Mouse (Mus musculus) heart, postnatal 0 days (tissue): ENCODE results near the gene Sqstm1. TPM values are rescaled to one million over a fixed set of nuclear protein-coding genes. Genes with fewer than 3 reads are reported as not detected.

Experiments used
- ATAC-seq: fragments of 200-750 bp; cut with Nextera tagmentation; 2 replicates; pipeline ENCODE4 v1.8.0; 2017; ENCODE audit warnings: low read depth, moderate number of reproducible peaks, moderate library complexity; ENCODE audit not compliant: insufficient read depth
- DNase-seq: peaks from one replicate; pipeline ENCODE4 v3.0.0-alpha.2; 2016; ENCODE audit warnings: low spot score
- H3K27ac ChIP-seq: fragments of 300-500 bp; sonication (generic); 2 replicates; pipeline ENCODE4 v1.5.1; 2014; ENCODE audit warnings: low read depth, mild to moderate bottlenecking
- H3K27me3 ChIP-seq: fragments of 300-500 bp; sonication (generic); 2 replicates; pipeline ENCODE4 v1.6.1; 2014; ENCODE audit warnings: low read length, mixed read lengths; ENCODE audit not compliant: control insufficient read depth, insufficient read depth
- H3K36me3 ChIP-seq: fragments of 300-500 bp; sonication (generic); replicated peaks from 2 replicates; pipeline ENCODE4 v1.6.1; 2014; ENCODE audit warnings: low read length, mixed read lengths; ENCODE audit not compliant: control insufficient read depth, insufficient read depth
- H3K4me1 ChIP-seq: fragments of 300-500 bp; sonication (generic); 2 replicates; pipeline ENCODE4 v1.6.1; 2014; ENCODE audit warnings: antibody characterized with exemption; ENCODE audit not compliant: control insufficient read depth, insufficient read depth
- H3K4me2 ChIP-seq: fragments of 300-500 bp; sonication (generic); 2 replicates; pipeline ENCODE4 v1.6.1; 2014; ENCODE audit warnings: low read depth, mild to moderate bottlenecking, low read length, moderate library complexity
- H3K4me3 ChIP-seq: fragments of 300-500 bp; sonication (generic); 2 replicates; pipeline ENCODE4 v1.5.1; 2014; ENCODE audit warnings: low read depth, low read length
- H3K9ac ChIP-seq: fragments of 300-500 bp; sonication (generic); replicated peaks from 2 replicates; pipeline ENCODE4 v1.6.1; 2014; ENCODE audit warnings: low read depth, low read length, mixed read lengths
- H3K9me3 ChIP-seq: fragments of 300-500 bp; sonication (generic); replicated peaks from 2 replicates; pipeline ENCODE4 v1.6.1; 2016; ENCODE audit warnings: low read length; ENCODE audit not compliant: control insufficient read depth
- CTCF ChIP-seq: IDR thresholded peaks from 2 replicates; pipeline ENCODE4 v1.5.1; 2016; ENCODE audit warnings: antibody characterized with exemption, control low read depth, low read depth
- EP300 ChIP-seq: IDR thresholded peaks from 2 replicates; pipeline ENCODE4 v1.6.1; 2016; ENCODE audit warnings: antibody characterized with exemption, low read depth
- WGBS: fragments of 180-500 bp; shearing (Covaris S2); extraction: QIAGEN DNeasy Blood & Tissue Kit; methylation state at CpG from one replicate; pipeline ENCODE4 v1.1.7; 2014; 5-methylcytosine and 5-hydroxymethylcytosine counted together
- polyA plus RNA-seq: library from polyadenylated mRNA; unstranded; fragments of >200 nt; fragmentation: Nextera tagmentation; extraction: Ambion mirVana; gene quantifications from 2 replicates; pipeline ENCODE4 v1.2.1, GENCODE M21; 2015
- total RNA-seq: library from RNA; depleted of rRNA; stranded (reverse); fragments of >200 nt; gene quantifications from 2 replicates; pipeline ENCODE4 v1.2.3, GENCODE M21; 2014; ENCODE audit warnings: low replicate concordance

Gene Sqstm1
- total and polyA plus RNA-seq, 2 experiments from 2014 or later, result 244 to 249 TPM

DNA sequence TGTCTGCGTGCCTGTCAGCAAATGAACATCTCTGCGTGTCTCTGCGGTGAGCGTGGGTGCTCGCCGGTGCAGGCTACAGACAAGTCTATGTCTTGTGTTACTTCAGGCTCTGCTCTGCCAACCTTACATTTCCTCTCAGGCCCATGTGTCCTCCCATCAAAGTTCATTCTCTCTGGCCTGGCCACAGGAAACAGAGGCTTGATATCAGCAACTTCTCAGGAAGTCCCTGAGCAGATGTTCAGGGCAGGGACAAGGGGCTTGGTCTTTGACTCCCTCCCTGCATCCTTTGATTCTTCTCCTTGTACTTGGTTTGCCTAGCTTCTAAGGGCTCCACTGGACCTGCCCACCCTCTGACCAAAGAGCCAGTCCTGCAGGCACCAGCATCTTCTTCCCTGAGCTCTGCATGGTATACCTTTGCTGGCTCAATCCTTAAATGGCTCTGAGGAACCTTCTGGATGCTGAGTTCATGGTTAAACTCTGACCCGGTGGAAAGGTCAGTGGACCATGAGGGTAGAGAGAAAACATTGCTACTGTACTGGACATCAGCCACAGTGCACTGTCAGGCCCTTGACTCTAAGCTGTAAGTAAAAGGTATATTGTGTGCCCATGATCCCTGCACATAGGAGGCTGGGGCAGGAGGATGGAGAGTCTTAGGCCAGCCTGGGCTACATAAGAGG, 29.7 kb upstream of the Sqstm1 start:
- DNase-seq (no peak), ATAC-seq (peak; percentile 7; the same call in 1 of the 2 replicates)
- H3K4me3 ChIP-seq, result no peak overlapping the region
- H3K9me3 ChIP-seq, result no peaks in the 10 kb centered on the region
- H3K4me1 ChIP-seq, result peaks cover 12% of the 10 kb centered on the region
- no peaks in the 10 kb centered on the region for H3K36me3 ChIP-seq
- 78% methylated on average over 7 of the region's 7 CpGs for WGBS
- no peak overlapping the region for H3K9ac ChIP-seq
- no peak overlapping the region for H3K27ac ChIP-seq
- no peak overlapping the region for H3K4me2 ChIP-seq
- peaks cover 12% of the 10 kb centered on the region for H3K27me3 ChIP-seq
- TF ChIP-seq CTCF (no peak), EP300 (no peak)

DNA sequence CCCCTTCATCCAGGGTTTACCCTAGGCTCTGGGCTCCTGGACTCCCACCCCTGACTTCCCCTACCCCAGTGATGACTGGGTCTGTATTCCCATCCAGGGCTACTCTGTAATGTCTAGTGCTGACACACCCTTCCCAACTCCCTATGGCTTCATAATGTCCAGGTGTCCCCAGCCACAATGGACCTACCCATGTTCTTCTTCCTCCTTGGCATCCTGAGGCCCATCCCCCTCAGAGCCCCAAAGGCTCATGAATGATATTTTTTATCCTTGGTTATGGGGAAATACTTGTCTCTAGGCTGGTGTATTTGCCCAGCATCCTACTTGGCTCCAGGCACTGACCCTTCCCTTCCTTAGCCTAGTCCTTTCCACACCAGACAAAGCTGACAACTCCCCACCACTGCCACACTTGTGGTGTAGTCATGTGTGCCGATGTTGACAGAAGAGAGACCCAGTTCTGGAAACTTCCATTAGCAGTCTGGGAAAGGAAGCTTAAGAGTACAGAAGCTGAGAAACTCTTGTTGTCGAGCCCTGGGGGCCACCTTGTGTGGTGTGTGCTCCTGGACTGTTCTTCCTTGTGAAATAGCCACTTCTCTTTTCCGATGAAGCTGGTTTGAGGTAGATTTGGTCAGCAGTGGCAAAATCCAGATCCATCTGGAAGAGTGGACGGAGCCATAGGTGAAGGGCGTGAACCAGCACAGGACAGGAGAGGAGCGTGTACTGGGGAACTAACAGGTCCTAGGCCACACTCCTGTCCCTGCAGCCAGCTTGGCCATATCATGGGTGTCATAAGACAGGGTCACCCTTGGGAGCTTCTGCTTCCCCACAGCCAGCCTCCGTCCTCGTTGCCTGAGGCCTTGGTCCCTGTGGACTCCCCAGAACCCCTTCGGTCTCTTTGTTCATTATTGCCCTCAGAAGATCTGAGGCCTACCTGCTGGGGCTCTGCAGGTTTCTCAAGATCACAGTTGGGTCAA, 28.5 kb upstream of the Sqstm1 start:
- no peaks in the 10 kb centered on the region for H3K9me3 ChIP-seq
- ATAC-seq (no peak), DNase-seq (no peak)
- H3K27ac ChIP-seq, result no peak overlapping the region
- H3K4me2 ChIP-seq, result no peak overlapping the region
- H3K4me3 ChIP-seq, result no peak overlapping the region
- H3K9ac ChIP-seq, result no peak overlapping the region
- TF ChIP-seq CTCF (no peak), EP300 (no peak)
- peaks cover 12% of the 10 kb centered on the region for H3K4me1 ChIP-seq
- peaks cover 6% of the 10 kb centered on the region for H3K36me3 ChIP-seq
- WGBS, result 87% methylated on average over 9 of the region's 9 CpGs
- H3K27me3 ChIP-seq, result peaks cover 12% of the 10 kb centered on the region

GRCm38 (mm10) chr11:50238324-50238723, 27.7 kb upstream of the Sqstm1 start, which contains the start of gene Ltc4s:
Ltc4s (minus strand) TSS chr11:50238616.
- Histone ChIP-seq H3K9ac (no peak within 1 kb of the TSS), H3K27ac (no peak within 1 kb of the TSS), H3K4me1 (peaks cover 12% of the 10 kb centered on the region), H3K9me3 (no peaks in the 10 kb centered on the region), H3K36me3 (peaks cover 13% of the 10 kb centered on the region), H3K4me2 (peak within 1 kb of the TSS; percentile 94), H3K4me3 (peak within 1 kb of the TSS; percentile 63; the same call in 1 of the 2 replicates), H3K27me3 (peaks cover 12% of the 10 kb centered on the region)
- ATAC-seq (no peak), DNase-seq (no peak)
- 36% methylated on average over 10 of the region's 10 CpGs for WGBS
- TF ChIP-seq CTCF (no peak), EP300 (no peak)

DNA sequence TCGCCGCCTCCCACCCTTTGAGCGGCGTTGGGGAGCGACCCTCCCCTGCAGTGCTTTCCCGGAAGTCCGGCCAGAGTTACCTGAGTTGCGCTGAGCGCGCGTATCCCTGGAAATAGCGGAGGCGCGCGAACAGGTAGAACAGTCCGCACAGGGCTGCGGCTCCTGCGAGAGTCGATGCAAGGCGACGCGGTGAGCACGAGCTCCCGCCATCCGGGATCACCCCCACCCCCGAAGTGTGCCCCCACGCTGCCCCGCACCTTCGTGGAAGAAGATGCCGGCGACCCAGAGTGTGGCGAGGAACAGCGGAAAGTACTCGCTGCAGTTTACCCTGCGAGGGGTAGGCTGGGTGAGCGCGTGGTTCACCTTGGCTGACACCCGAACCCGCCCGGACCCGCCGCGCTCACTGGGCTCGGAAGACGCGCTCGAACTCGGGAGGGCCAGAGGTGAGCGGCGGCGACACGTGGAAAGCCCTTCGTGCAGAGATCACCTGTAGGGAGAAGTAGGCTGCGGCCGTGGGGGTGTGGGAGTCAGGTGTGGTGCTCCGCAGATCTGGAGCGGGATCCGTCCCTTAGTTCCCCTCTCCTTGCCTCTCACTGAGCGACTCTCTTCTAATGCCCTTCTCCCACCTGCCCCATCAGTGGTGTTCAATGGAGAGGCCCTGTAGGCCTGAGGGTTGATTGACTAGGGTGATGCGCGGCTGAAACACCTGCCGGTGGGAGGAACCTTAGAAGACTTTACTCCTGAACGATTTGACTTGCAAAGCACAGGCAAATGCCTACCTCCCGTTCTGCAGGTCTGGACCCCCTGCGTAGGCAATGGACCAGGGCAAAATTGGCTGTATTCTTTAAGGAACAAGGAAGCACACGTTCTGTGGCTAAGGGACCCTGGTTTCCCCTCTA, 26.6 kb upstream of the Sqstm1 start:
- ATAC-seq (peak; percentile 10; the same call in 1 of the 2 replicates), DNase-seq (no peak)
- peaks cover 12% of the 10 kb centered on the region for H3K27me3 ChIP-seq
- H3K4me1 ChIP-seq, result peaks cover 12% of the 10 kb centered on the region
- H3K4me2 ChIP-seq, result peak overlapping the region; percentile 94
- H3K4me3 ChIP-seq, result peak overlapping the region; percentile 63
- WGBS, result 6% methylated on average over 66 of the region's 66 CpGs
- TF ChIP-seq EP300, result no peak
- TF ChIP-seq CTCF, result no peak
- H3K9ac ChIP-seq, result peak overlapping the region; percentile 40; the same call in 1 of the 2 replicates
- H3K27ac ChIP-seq, result no peak overlapping the region
- H3K9me3 ChIP-seq, result no peaks in the 10 kb centered on the region
- H3K36me3 ChIP-seq, result peaks cover 25% of the 10 kb centered on the region

DNA sequence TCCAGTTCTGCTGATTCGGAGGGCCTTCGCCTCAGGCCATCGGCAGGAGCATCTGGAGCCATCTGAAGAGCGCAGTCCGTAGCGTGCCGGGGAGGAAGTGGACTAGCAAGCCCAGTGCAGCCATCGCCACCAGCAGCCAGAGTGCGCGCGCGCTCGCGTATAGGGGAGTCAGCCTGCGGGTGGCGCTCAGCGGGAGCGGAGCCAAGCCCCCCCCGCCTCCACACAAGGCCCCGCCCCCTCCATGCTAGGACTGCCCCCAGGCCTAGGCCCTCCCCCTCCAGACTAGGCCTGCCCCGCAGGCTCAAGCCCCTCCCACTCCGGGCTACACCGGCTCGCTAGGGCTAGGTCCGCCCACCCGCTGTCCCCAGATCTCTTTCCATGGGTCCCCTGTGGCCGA, 25.9 kb upstream of the Sqstm1 start:
- no peak overlapping the region for H3K27ac ChIP-seq
- peak overlapping the region; percentile 63 for H3K4me3 ChIP-seq
- peak overlapping the region; percentile 40; the same call in 1 of the 2 replicates for H3K9ac ChIP-seq
- ATAC-seq (peak; percentile 92), DNase-seq (peak; percentile 90)
- no peaks in the 10 kb centered on the region for H3K9me3 ChIP-seq
- H3K4me1 ChIP-seq, result peaks cover 12% of the 10 kb centered on the region
- TF ChIP-seq EP300 (no peak), CTCF (peak; percentile 48)
- peak overlapping the region; percentile 94 for H3K4me2 ChIP-seq
- 1% methylated on average over 22 of the region's 27 CpGs for WGBS
- H3K27me3 ChIP-seq, result peaks cover 12% of the 10 kb centered on the region
- H3K36me3 ChIP-seq, result peaks cover 31% of the 10 kb centered on the region
